Mouse (Mus musculus) hindbrain, embryonic 14.5 days (tissue): ENCODE results near the gene Ehd4. TPM values are rescaled to one million over a fixed set of nuclear protein-coding genes. Genes with fewer than 3 reads are reported as not detected.

ENCODE experiments used
- ATAC-seq: fragments of 200-750 bp; cut with Nextera tagmentation; 2 replicates; pipeline ENCODE4 v1.8.0; 2017; ENCODE audit warnings: moderate number of reproducible peaks, mild to moderate bottlenecking, moderate TSS enrichment, moderate library complexity; ENCODE audit not compliant: low FRiP score
- DNase-seq: peaks from one replicate; pipeline ENCODE4 v3.0.0-alpha.2; 2015; ENCODE audit warnings: low spot score
- H3K27ac ChIP-seq: fragments of 300-500 bp; sonication (generic); 2 replicates; pipeline ENCODE4 v1.5.1; 2014; ENCODE audit warnings: mild to moderate bottlenecking, moderate library complexity
- H3K27me3 ChIP-seq: fragments of 300-500 bp; sonication (generic); 2 replicates; pipeline ENCODE4 v1.6.1; 2014; ENCODE audit warnings: mild to moderate bottlenecking, low read length, mixed read lengths; ENCODE audit not compliant: control insufficient read depth, insufficient read depth
- H3K36me3 ChIP-seq: fragments of 300-500 bp; sonication (generic); replicated peaks from 2 replicates; pipeline ENCODE4 v1.6.1; 2014; ENCODE audit not compliant: control insufficient read depth, insufficient read depth
- H3K4me1 ChIP-seq: fragments of 300-500 bp; sonication (generic); replicated peaks from 2 replicates; pipeline ENCODE4 v1.6.1; 2014; ENCODE audit warnings: antibody characterized with exemption, low read length, mixed read lengths; ENCODE audit not compliant: control insufficient read depth, insufficient read depth
- H3K4me2 ChIP-seq: fragments of 300-500 bp; sonication (generic); replicated peaks from 2 replicates; pipeline ENCODE4 v1.6.1; 2014; ENCODE audit warnings: mild to moderate bottlenecking, moderate library complexity
- H3K4me3 ChIP-seq: fragments of 300-500 bp; sonication (generic); replicated peaks from 2 replicates; pipeline ENCODE4 v1.5.1; 2014; ENCODE audit warnings: mild to moderate bottlenecking, low read length
- H3K9ac ChIP-seq: fragments of 300-500 bp; sonication (generic); 2 replicates; pipeline ENCODE4 v1.6.1; 2014
- H3K9me3 ChIP-seq: fragments of 300-500 bp; sonication (generic); 2 replicates; pipeline ENCODE4 v1.6.1; 2016; ENCODE audit warnings: low read length; ENCODE audit not compliant: control insufficient read depth
- WGBS: fragments of 180-500 bp; shearing (Covaris S2); extraction: QIAGEN DNeasy Blood & Tissue Kit; methylation state at CpG from one replicate; pipeline ENCODE4 v1.1.7; 2014; 5-methylcytosine and 5-hydroxymethylcytosine counted together
- polyA plus RNA-seq: library from polyadenylated mRNA; unstranded; fragments of >200 nt; fragmentation: Nextera tagmentation; extraction: Ambion mirVana; gene quantifications from 2 replicates; pipeline ENCODE4 v1.2.1, GENCODE M21; 2014

The Ehd4 gene
- polyA plus RNA-seq, 1 experiment from 2014 or later = 13.9 TPM

DNA sequence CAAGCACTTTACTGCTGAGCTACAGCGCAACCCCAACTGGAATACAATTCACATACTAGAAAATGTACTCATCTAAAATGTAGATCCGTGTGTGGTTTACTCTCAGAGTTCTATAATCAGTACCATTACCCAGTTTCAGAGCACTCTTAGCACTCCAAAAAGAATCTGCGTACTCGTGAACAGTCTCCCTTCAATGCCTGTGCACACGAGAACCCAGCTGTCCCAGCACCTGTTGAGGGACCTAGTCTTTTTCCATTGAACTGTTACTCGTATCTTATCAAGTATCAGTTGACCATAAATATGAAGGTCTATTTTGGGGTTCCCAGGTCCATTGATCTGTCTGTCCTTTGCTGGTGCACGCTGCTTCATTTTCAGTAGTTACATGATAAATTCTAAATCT is 4.8 kb downstream of the Ehd4 start:
- Histone ChIP-seq H3K9ac (no peak overlapping the region), H3K27ac (no peak overlapping the region), H3K9me3 (no peaks in the 10 kb centered on the region), H3K27me3 (no peaks in the 10 kb centered on the region), H3K4me2 (no peak overlapping the region), H3K4me1 (no peaks in the 10 kb centered on the region), H3K4me3 (no peak overlapping the region), H3K36me3 (no peaks in the 10 kb centered on the region)
- no peak for DNase-seq
- ATAC-seq = no peak
- WGBS = 95% methylated on average over 7 of the region's 7 CpGs

GRCm38 (mm10) chr2:120147999-120148398 is 6.4 kb downstream of the Ehd4 start:
- Histone ChIP-seq H3K4me2 (no peak overlapping the region), H3K27ac (no peak overlapping the region), H3K9ac (no peak overlapping the region), H3K4me3 (no peak overlapping the region), H3K4me1 (no peaks in the 10 kb centered on the region), H3K27me3 (no peaks in the 10 kb centered on the region), H3K9me3 (no peaks in the 10 kb centered on the region), H3K36me3 (no peaks in the 10 kb centered on the region)
- WGBS = 84% methylated on average over 3 of the region's 3 CpGs
- ATAC-seq (no peak), DNase-seq (no peak)

GRCm38 (mm10) chr2:120147364-120147763 is 7.0 kb downstream of the Ehd4 start:
- Histone ChIP-seq H3K9ac (no peak overlapping the region), H3K4me3 (no peak overlapping the region), H3K27me3 (no peaks in the 10 kb centered on the region), H3K4me2 (no peak overlapping the region), H3K9me3 (no peaks in the 10 kb centered on the region), H3K4me1 (no peaks in the 10 kb centered on the region), H3K27ac (no peak overlapping the region), H3K36me3 (no peaks in the 10 kb centered on the region)
- WGBS = 69% methylated on average over 2 of the region's 2 CpGs
- DNase-seq = no peak
- no peak for ATAC-seq

DNA sequence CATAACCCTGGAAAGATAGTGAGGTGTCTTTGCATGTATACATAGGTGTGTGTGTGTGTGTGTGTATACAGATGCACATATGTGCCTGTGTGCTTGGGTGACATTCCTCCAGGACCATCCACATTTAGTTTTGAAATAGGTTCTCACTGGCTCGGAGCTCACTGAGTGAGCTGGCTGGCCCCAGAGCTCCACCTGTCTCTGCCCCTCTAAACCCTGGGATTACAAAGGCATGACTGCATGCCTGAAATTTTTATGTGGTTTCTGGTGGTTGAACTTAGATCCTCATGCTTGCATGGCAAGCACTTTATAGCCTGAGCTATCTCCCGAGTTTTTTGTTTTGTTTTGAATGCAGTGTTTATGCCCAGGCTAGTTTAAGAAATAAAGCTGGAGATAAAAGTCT is 7.9 kb downstream of the Ehd4 start:
- Histone ChIP-seq H3K4me3 (no peak overlapping the region), H3K36me3 (no peaks in the 10 kb centered on the region), H3K4me1 (no peaks in the 10 kb centered on the region), H3K9ac (no peak overlapping the region), H3K4me2 (no peak overlapping the region), H3K27ac (no peak overlapping the region), H3K9me3 (no peaks in the 10 kb centered on the region), H3K27me3 (no peaks in the 10 kb centered on the region)
- ATAC-seq (no peak), DNase-seq (no peak)
- WGBS = 86% methylated on average over 2 of the region's 2 CpGs

- Histone ChIP-seq H3K4me3 (no peak overlapping the region), H3K4me1 (no peaks in the 10 kb centered on the region), H3K27ac (no peak overlapping the region), H3K36me3 (no peaks in the 10 kb centered on the region), H3K9ac (no peak overlapping the region), H3K9me3 (no peaks in the 10 kb centered on the region), H3K4me2 (no peak overlapping the region), H3K27me3 (no peaks in the 10 kb centered on the region)
- no peak for ATAC-seq
- no peak for DNase-seq
- 91% methylated on average over 4 of the region's 4 CpGs for WGBS
These were observed 10.0 kb downstream of the Ehd4 start for GRCm38 (mm10) chr2:120144390-120144789.

DNA sequence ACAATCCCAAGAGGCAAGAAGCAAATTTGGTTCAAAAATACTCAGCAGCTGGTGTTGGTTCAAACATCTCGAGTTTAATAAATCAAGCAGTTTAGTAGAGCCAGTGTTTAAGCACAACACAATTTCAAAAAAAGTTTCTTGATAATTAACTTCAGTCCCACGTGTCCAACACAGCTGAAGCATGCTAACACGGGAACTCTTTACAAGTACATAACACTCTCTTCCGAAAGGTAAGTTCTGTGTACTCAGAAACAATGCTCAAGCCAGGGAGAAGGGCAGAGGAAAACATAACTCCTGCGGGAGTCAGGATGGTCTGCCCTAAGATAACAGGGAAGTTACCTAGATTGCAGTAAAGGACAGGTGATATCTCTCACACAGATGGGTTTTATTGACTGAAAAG is 12.1 kb downstream of the Ehd4 start:
- WGBS = 87% methylated on average over 5 of the region's 5 CpGs
- H3K27me3 ChIP-seq = no peaks in the 10 kb centered on the region
- H3K4me3 ChIP-seq = no peak overlapping the region
- ATAC-seq = no peak
- H3K4me1 ChIP-seq = no peaks in the 10 kb centered on the region
- H3K27ac ChIP-seq = no peak overlapping the region
- no peaks in the 10 kb centered on the region for H3K36me3 ChIP-seq
- no peaks in the 10 kb centered on the region for H3K9me3 ChIP-seq
- DNase-seq = no peak
- H3K9ac ChIP-seq = no peak overlapping the region
- no peak overlapping the region for H3K4me2 ChIP-seq

GRCm38 (mm10) chr2:120141671-120142070 is 12.7 kb downstream of the Ehd4 start:
- Histone ChIP-seq H3K4me2 (no peak overlapping the region), H3K4me3 (no peak overlapping the region), H3K9ac (no peak overlapping the region), H3K27me3 (no peaks in the 10 kb centered on the region), H3K9me3 (no peaks in the 10 kb centered on the region), H3K27ac (no peak overlapping the region), H3K4me1 (no peaks in the 10 kb centered on the region), H3K36me3 (no peaks in the 10 kb centered on the region)
- DNase-seq (no peak), ATAC-seq (no peak)
- 87% methylated on average over 1 of the region's 1 CpGs for WGBS

DNA sequence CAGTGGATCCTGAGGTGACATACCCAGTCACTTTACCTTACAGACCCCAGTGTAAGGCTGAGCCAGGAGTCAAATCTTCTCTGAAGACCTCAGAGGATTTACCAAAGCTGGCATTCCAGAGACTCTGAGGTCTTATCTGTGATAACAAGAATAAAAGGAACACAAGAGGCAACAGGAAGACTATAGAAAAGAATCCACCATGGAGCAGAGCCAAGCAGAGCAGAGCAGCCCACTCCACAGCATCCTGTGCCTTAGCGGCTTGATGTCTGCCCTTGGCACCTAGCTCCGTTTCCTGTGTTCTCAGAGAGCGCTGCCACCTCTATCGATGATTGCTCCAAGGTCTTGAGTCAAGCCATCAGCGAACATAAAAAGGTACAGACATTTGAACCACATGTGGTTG is 14.1 kb downstream of the Ehd4 start:
- no peak for ATAC-seq
- Histone ChIP-seq H3K4me2 (no peak overlapping the region), H3K27ac (no peak overlapping the region), H3K36me3 (no peaks in the 10 kb centered on the region), H3K9ac (no peak overlapping the region), H3K4me1 (no peaks in the 10 kb centered on the region), H3K27me3 (no peaks in the 10 kb centered on the region), H3K9me3 (no peaks in the 10 kb centered on the region), H3K4me3 (no peak overlapping the region)
- DNase-seq = no peak
- WGBS = 78% methylated on average over 5 of the region's 5 CpGs

DNA sequence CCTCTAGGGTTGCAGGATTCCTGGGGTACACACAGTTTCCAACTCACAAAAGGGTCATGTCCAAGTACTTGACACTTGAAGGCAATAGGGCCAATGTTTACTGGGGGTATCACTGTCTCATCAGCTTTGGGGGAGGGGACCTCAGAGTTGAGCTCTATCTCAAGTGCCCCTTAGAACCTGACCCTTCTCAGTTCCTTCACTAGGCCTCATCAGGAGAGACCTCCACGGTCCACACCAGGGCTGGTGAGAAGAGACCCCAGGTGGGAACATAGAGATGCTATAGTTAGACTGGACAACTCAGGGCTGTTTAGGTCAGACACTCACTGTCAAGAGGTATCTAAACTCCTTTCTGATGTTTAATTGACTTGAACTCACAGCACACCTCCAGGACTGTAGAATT is 15.3 kb downstream of the Ehd4 start:
- no peaks in the 10 kb centered on the region for H3K36me3 ChIP-seq
- no peaks in the 10 kb centered on the region for H3K9me3 ChIP-seq
- no peaks in the 10 kb centered on the region for H3K4me1 ChIP-seq
- H3K27ac ChIP-seq = no peak overlapping the region
- no peak for ATAC-seq
- WGBS = 89% methylated on average over 1 of the region's 1 CpGs
- DNase-seq = no peak
- H3K4me3 ChIP-seq = no peak overlapping the region
- H3K27me3 ChIP-seq = no peaks in the 10 kb centered on the region
- H3K9ac ChIP-seq = no peak overlapping the region
- H3K4me2 ChIP-seq = no peak overlapping the region

GRCm38 (mm10) chr2:120137281-120137680 is 17.1 kb downstream of the Ehd4 start:
- H3K4me2 ChIP-seq = no peak overlapping the region
- no peak for ATAC-seq
- no peak for DNase-seq
- no peaks in the 10 kb centered on the region for H3K36me3 ChIP-seq
- no peak overlapping the region for H3K27ac ChIP-seq
- 67% methylated on average over 5 of the region's 5 CpGs for WGBS
- H3K27me3 ChIP-seq = no peaks in the 10 kb centered on the region
- no peak overlapping the region for H3K9ac ChIP-seq
- H3K4me1 ChIP-seq = no peaks in the 10 kb centered on the region
- no peak overlapping the region for H3K4me3 ChIP-seq
- H3K9me3 ChIP-seq = no peaks in the 10 kb centered on the region
